Mouse (Mus musculus): ENCODE data around the gene Ube2d2b.

Ube2d2b gene

DNA sequence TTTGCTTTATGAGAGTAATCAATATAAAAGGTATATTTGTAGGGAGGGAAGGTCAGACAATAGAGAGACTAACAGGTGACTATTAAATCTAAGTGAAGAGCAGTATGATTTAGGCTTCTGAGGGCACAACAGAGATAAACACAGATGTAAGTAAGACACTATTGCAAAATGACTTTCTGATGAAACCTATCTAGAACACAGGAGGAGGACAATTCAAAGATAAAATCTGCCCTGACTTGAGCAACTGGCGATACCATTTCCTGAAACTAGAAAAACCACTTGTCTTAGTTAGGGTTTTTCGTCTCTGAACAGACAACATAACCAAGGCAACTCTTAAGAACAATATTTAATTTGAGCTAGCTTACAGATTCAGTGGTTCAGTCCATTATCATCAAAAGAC is 25.6 kb downstream of the Ube2d2b start:
- no peak for DNase-seq

DNA sequence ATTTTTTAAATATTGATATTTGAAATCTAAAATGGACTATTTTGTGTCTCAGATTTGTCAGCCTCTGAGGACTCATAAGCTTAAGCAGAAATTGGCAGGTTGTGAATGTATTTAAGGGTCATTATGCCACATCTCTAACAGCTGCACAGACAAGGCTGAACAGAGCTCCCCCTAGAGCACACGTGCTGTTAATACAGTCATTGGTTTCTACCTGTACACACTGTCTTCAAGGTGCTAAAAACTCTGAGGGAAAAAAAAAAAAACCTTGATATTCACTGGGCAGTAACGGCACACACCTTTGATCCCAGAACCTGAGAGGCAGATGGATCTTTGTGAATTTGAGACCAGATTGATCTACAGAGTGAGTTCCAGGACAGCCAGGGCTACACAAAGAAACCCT is 29.1 kb downstream of the Ube2d2b start:
- no peak for DNase-seq

DNA sequence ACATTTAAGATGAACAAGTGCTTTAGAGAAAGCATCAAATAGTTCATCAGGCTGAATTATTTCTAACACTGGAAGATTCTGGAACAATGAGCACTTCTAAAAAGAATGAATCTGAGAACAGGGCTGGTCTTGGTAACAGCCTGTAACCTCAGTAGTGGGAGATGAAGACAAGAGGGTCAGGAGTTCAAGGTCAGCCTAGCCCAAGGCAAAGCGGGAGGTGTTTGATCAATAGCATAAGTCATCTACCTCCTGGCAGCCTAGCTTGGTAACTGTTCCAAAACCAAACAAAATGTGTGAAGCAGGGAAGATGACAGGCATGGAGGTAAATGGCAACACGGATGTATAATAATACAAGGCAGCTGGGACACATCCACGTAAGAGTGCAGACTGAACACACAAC is 34.1 kb downstream of the Ube2d2b start:
- no peak for DNase-seq

DNA sequence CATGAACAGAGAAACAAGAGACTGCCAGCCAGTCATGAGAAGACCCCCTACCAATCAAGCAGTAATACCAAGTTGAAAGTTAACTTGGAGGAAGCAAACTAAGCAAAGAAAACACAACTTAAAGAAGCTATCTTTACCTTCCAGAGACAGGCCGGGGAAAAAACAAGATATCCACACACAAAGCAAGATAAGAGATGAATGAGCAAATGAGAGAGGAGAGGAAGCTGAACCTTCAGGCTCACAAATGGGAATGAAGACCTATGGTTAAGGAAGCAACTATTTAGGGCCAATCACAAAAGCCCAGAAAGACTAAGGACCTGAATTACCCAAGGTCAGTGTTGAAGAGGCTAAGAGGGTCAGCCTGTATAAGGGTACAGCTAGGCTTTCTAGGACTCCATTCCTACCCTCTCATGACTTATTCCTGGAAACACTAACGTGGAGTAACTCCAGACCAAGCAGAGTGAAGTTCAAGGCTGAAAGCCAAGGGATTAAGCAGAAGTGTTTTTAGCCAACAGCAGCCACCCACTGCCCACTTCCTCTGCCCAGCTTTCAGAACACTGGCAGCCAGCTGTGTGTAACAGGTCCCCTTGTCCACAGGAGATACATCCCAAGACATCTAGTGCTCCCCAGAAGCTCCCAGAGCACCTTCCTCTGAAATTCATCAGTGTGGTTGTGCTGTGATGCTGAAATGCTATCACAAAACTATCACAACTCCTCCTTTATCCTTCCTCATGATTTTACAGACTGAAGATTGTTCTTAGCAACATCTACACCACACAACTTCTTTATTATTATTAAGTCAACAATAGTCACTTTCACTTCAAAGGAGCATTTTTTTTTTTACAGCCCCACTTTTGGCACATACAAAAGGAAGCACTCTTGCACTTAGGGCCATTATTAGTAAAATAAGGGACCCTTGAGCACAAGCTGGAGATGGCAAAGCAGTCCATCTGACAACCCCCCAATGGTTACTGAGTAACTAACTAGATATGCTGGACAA is 36.5 kb downstream of the Ube2d2b start:
- DNase-seq, result no peak

DNA sequence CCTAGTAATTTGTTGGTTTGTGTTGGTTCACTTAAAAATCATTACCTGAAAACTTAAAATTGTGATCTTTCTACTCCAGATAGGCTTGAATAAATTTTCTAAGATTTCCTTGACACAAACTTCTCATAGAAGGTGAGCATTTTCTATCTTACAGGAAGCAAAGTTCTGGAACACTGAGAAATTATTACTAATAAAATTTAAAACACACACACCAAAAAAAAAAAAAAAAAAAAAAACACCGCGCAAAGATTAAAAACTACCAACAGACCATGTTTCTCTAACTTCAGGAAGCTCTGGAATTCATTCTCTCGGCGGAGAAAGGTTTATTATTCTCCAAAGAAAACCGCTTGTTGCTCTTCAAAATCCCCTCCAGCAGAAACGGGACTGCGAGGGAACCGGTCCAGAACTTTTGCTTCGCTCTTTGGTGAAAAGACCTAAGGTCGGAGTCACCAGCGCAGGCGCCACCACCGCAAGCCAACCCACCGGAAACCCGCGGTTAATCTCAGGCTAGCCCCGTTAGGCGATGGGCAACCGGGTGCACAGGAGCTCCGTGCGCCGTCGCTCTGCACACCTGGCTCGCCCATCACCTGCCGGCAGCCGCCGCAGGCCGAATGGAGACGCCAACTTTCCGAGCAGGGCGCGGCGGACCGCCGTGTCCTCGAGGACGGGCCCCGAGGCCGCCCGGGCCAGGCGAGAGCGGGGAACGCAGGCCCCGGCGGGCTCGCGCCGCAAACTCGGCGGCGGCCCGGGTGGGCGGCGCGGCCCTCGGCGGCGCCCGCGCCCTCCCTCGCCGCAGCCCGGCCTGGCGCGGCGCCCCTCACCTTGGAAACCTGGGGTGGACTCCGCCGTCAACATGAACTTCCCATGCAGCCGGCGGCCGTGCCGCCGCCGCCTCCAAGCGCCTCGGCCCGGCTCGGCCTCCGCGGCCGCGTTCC is 38.3 kb downstream of the Ube2d2b start:
- peak; percentile 43 for DNase-seq

DNA sequence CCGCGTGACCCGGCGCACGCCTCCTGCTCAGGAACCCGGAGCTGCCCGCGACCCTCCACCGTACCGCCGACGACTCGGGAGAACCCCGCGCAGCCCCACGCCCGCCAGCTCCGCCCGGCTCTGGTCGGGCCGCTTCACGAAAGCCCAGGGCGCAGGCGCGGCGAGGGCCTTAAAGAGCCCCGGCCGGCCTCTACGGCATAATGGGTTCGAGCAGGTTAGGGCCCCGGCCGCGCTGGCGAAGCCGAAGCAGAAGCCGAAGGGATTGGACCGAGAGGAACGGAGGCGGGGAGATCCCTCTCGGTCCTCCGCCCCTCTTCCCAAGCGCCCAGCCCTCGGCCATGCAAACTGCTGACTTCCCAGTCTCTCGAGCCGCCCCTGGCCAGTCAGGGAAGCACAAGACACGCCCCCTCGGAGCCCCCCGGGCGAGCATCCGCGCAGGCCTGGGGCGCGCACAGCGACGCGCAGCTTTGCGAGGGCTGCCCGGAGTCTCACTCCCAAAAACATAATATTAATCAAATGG is 39.1 kb downstream of the Ube2d2b start:
- peak; percentile 86 for DNase-seq

DNA sequence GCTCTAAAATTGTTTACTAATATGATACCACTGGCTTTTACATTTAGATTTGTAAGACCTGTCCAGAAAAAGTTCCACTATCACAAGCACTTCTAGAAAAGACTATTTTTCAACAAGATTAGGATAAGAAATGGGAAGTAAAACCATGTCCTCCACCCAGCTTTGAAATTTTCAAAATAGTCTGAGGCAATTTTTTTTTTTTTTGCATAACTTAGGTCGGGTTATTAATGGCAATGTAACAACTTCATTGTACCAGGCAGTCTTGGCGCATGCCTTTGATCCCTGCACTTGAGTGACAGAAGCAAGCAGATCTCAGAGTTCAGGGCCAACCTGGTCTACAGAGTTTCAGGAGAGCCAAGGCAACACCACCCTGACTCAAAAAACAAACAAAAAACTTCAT is 39.8 kb downstream of the Ube2d2b start:
- no peak for DNase-seq

DNA sequence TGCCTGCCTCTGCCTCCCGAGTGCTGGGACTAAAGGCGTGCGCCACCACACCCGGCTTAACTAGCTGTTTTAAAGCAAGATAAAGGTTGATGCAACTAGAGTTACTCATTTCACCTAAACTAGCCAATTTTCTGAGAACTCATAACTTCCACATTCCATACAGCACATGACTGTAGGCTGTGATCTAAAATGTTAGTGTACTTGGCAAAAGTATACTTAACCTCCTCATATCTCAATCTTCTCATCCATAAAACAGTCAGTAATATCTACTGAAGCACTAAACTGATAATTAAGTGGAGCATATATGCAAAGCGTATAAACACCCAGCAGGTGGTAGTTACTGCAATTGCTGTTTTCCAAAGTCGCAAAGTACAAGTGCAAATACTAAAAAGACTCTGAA is 43.4 kb downstream of the Ube2d2b start:
- no peak for DNase-seq

DNA sequence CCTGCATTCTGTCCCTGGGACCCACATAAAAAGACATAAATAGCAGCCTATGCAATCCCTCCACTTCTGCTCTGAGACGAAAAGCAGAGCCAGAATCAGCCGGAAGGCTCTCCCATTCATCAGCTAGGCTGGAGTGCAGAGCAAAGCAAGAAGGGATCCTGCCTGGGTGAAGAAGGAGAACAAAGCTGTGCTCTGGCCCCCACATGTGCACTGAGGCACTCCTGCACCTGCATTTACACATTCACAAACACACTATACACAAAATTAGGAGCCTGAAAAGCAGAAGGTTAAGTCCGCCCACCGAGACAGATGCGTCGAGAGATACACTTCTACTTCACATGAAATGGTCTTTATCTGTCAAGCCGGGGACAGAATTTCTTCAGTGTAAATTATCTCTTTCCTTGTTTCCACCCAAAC is 44.0 kb downstream of the Ube2d2b start:
- no peak for DNase-seq

DNA sequence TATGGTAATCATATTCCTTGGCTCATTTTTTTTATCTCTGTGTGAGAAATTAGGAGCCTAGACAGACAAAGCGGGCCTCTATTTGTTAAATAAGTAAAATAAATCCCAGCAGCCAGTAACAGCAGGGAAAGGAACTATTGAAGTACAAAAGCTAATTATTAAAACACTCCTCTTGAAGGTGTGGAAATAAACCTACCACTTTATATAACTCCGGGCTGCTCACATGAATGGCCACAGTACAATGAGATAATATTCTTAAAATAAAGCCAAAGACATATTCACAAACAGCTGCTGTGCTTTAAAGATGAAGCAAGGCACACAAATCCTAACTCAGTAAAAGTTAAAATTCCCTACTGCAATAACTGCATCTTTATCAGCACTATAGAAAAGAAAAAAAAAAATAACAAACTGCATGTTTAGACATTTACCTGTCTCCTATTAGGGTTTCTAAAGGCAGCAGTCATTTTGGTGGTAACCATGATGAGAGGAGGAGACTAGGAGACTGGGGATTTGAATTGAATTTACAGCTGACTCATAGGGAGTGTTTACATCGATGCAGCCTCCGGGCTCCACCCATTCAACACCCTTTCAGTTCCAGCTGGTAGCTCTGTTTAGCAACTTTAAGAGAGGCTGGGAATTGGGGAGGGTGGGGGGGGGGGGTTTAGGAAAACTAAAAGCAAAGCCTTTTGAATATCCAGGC is 44.8 kb downstream of the Ube2d2b start, which contains the start of gene Evi5:
Gene Evi5 (minus strand): TSS at position 547 of the 700 bp plus-strand sequence.
- no peak for DNase-seq

DNA sequence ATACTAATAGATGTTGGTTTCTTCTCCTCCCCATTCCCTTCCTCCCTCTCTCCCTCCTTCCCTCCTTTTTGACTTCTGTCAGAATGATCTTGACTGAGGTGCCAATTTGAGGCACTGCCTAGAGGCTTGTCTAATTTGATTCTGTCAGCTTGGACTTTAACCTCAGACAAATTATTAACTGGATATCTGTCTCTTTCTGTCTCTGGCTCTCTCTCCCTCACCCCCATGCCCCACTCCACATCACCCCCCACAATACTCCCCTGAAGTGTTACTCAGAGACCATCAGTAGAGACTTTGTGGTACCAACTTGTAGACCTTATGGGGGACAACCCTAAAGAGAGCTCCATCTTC is 45.3 kb downstream of the Ube2d2b start:
- no peak for DNase-seq

DNA sequence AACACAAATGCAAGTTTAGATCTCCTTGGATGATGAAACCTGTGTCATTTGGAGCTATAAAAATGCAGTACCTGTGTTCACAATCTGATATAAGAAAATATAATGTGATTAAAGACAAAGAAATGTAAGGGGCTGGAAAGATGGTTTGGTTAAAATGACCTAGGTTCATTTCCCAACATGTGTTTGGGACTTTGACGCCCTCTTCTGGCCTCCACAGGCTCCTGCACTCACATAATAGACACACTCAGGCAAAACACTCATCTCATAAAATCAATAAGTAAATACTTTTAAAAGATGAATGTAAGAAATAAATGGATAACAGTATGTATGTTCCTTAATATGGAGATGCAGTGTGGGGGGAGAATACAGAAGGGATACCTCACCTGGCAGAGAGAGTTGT is 47.2 kb downstream of the Ube2d2b start:
- DNase-seq, result no peak

DNA sequence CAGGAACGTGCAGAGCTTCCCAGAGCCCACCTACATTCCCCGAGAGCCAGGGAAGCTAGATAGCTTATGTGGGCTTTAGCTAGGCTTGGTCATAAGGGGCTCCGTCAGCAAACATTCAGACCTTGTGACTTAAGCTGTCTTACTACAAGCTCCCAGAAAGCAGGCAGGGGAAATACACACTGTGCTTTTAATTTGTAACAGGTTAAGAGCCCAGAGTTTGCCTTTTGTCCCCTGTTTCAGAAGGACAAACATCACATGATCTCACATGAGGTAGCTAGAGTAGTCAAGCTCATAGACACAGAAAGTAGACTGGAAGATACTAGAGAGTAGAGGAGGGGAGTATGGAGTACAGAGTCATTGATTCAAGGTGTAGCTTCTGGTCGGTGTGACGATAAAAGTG is 50.8 kb downstream of the Ube2d2b start:
- no peak for DNase-seq

Measured in cerebellum, adult 8-10 months (tissue).